Mouse (Mus musculus): ENCODE measurements around the gene 6030468B19Rik.
A peak's percentile ranks its signal among the peaks of the same experiment; 100 is the strongest.
"Not testable (repeated sequence)": the region's sequence is repeated elsewhere in the genome, so short reads cannot be mapped to it uniquely, and the experiment has no call there.

6030468B19Rik gene

DNA sequence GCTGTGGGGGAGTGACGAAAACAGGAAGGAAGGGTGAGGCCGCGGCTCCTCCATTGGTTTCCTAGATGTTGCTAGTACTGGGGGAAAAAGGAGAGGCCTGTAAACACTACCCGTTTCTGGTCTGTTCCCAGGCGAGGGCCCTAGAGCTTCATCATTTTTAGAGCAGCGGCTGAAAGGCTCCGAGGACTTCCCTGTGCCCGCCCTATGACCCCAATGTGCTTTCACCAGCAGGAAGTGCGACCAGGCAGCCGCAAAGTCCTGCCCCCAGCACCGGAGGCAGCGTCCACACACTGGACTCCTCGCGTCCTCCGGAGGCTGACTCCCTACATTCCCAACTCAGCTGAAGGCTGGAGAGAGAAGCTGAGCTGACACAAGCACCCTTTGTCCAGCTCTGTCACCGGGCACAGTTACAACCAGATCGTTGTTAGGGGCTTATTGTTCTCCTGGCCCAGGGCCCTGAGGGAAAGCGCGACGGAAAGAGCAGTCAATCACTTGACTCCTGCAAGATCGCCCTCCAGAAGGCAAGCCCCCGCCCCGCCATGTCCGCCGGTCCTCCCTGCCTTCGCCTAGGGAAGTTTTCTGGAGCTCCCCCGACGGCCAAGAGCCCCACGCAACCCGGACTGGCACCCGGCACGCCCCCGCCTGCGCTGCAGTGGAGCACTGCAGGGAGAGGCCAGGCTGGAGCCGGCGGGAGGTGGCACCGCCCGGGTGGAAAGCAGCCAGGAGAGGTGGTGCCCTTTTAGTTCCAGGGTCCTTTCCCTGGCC is 17.8 kb upstream of the 6030468B19Rik start:
- DNase-seq, result no peak

DNA sequence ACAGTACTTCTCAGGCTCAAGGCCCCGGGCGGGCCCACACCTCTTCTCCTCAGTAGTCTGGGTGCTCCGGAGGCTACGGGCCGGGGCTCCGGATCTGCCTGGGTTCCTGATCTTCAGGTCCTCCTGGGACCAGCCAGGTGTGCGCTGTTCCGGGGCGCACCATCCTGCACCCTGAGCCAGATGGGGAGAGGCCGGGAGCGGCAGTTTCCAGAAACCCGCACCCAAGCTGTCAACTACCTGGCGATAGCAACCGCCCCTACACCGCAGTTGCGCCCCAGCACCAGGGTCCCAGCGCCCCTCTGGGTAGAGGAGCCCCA is 17.3 kb upstream of the 6030468B19Rik start:
- DNase-seq, result no peak

DNA sequence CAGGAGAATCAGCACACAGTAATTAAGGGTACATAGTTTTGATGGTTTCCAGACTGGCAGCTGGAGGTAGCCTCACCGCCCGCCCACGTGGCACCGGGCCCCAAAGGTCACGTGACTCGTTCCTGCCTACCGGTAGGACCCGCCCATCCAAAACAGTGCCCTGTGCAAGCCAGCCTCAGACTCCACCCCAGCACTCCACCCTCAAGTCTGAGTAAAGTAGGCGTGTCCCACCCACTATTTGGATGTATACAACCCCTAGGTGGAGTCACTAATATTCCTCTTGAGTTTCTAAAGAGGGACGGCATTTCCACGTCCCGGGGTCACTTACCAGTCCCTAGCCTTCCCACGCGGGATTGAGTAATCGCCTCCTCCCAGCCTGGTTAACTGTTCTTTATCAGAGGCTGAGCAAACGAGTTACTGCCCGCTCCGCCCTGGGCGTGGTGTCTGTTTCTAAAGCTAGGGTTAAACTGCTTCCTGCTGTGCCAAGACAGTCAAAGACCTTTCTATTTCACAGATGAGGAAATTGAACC is 16.8 kb upstream of the 6030468B19Rik start:
- no peak for DNase-seq

DNA sequence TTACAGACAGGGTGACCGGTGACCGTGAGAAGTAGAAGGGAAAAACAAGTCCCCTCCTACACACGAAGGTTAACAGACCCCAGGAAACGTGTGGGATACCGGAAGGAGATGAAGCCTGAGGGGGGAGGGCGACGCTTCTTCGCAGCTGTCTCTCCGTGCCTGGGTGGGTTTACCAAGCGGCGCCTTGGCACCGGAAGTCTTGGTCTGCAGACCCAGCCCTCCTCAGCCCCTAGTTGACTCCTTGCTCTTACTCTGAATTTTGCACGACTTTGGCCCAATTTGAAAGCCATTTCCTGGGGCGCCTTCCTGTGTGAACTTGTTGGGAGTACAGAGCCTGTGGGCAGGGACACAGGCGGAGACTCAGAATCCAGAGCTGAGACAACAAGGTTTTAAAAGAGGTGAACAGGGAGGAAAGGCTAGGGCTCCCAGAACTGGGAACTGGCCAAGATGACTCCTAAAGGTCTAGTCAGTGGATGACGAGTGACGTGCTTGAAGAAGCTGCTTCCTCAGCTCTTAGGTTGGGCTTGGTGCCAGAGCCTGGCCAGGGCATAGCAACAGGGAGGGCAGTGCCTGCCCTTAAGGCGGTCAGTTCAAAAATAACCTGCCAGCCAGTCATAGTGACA is 16.1 kb upstream of the 6030468B19Rik start:
- peak; percentile 50 for DNase-seq

DNA sequence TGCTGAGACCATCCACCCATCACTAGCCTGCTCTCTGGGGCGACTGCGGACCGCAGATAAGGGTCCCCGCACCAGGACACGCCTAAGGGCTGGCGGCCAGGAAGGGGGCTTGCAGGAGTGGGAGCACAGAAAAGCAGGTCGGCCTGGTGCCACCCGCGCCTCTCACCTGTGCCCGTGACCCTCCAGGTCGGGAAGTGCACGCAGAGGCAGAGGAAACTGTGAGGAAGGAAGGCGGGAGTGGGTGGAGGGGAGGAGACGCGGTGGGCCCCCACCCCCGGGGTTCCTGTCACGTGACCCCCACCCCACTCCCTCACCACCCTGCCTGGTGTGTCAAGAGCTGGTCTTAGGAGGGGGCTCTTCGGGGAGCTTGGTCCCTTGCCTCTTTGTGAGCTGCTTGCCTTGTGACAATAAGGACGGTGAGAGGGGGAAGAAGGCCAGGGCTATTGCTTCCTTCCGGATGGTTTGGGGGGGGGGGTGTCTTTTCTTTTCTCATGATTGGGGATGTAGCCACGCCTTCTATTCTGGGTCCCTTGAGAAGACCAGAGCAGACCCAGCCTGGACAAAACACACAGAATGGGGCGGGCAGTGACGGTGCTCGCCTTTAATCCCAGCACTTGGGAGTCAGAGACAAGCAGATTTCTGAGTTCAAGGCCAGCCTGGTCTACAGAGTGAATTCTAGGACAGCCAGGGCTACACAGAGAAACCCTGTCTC is 15.3 kb upstream of the 6030468B19Rik start, which contains the start of the genes Tmc8 and Tmc6:
Gene Tmc8 (plus strand): TSS at position 84 of the 712 bp plus-strand sequence.
Gene Tmc6 (minus strand): TSS at position 206 of the 712 bp plus-strand sequence.
- DNase-seq, result no peak

DNA sequence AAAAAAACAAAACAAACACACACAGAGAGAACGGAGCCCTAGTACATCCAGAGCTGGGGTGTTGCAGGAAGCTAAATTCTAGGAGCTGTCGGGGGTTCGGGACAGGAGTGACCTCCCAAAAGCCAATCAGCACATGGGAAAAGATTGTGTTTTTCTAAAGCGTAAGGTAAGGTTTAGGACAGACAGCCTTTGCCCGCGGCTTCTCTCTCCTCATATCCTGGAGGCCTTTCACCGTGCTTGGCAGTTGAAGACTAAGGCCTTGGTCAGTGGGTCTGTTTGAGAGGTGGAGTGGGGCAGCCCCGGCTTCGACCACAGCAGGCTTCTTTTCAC is 14.8 kb upstream of the 6030468B19Rik start:
- DNase-seq, result no peak

DNA sequence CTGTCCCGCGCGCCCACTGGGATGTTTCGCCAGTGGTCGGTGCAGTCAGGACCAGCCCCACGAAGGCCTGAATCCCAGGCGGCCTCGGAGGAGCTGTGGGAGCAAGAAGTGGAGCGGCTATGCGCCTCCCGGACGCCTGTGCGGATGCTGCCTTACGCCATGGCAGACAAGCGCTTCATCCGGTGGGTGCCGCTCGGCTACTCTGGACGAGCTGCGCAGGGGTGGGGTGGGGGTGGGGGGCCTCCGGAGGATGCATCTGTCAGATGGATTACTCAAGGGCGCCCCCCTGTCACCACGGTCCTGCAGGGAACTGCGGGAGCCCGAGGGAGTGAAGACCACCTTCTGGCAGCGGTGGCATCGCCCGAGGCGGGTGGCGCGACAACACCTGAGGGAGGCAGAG is 14.4 kb upstream of the 6030468B19Rik start:
- peak; percentile 66 for DNase-seq

DNA sequence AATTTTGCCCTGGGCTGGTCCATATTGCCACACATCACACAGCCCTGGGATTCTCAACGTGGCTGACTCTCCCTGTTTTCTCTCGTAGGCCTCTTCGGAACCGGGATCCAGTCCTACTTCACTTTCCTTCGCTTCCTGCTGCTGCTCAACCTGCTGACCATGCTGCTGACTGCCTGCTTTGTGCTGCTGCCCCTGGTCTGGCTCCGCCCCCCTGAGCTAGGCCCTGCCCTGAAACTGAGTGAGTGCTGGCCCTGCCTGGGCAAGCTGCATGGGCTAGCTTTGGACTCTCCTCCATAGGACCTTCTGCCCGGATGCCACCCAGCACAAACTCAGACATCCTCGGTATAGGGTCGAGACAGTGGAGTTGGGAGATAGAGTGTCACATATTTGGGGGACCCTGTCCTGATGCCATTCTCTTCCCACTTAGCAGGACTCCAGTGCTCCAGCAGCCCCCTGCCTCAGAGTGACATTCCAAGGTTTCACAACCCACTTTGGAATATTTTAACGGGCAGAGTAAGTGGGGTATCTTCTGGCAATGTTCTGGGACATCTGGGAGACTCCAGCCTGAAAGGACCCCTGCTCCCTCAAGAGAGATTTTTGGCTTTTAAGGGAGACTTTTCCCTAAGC is 13.7 kb upstream of the 6030468B19Rik start:
- no peak for DNase-seq

DNA sequence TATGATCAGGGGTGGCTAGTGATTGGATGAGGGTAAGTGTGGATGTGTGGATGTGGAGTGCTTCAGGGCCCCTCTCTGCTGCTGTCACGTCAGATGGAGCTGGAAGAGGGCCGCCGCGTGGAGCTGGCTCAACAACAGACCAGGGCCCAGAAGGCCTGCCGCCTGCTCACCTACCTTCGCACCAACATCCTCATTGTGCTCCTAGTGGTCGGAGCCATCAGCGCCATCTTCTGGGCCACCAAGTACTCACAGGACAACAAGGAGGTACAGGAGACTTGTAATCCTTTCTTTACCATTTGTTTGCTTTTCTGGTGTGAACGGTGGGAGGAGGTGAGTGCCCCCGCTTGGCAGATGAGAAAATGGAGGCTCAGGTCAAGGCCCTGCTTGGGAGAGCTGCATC is 11.2 kb upstream of the 6030468B19Rik start:
- no peak for DNase-seq

DNA sequence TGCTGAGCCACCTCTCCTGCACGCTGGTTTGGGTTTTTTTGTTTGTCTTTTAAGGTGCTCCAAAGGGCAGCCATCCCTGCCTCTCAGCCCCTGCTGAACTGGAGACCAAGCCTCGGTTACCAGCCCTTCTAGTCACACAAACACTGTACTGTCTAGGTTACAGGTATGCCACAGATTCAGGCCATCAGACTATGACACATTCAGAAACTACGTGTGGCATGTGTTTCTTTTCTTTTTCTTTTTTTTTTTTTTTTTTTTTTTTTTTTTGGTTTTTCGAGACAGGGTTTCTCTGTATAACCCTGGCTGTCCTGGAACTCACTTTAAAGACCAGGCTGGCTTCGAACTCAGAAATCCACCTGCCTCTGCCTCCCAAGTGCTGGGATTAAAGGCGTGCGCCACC is 9.0 kb upstream of the 6030468B19Rik start:
- DNase-seq, result not testable (repeated sequence)

DNA sequence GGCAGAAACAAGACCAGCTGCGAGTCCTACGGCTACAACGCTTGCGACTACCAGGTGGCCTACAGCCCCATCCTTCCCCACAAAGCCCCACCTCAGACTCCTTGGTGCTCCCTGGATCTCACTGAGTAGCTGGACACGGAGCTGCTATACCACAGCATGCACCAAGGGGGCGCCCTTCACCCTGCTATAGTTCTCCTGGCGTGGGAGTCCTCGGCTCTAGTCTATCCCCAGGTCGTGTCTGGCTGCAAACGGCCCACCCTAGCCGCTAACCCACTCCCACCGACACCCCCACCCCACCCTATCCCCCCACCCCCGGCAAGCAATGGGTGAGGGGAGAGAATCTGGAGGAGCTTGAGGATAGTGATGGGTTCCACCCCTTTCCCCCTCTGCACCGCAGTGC is 7.2 kb upstream of the 6030468B19Rik start:
- DNase-seq, result peak; percentile 54

DNA sequence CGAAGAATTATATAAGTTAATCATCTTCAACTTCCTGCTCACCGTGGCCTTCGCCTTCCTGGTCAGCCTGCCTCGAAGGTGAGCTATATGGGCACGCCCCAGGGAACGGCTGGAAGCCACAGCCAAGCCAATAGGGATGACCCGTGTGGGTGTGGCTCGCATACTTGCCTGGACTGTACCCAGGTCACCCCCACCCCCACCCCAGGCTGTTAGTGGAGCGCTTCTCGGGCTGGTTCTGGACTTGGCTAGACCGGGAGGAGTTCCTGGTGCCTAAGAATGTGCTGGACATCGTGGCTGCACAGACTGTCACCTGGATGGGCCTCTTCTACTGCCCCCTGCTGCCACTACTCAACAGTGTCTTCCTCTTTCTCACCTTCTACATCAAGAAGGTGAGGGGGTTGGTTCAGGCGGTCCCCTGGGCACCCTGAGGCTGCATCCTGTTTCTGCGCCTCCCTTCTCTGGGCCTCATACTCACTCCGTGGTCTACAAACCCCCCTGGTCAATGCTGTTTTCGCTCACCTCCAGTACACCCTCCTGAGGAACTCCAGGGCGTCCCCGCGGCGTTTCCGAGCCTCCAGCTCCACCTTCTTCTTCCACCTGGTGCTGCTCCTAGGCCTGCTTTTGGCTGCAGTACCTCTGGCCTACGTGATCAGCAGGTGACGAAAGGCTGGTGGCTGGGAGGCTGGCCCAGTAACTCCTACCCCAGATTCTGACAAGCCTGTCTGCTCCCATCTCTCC is 6.6 kb upstream of the 6030468B19Rik start:
- DNase-seq, result peak; percentile 6

DNA sequence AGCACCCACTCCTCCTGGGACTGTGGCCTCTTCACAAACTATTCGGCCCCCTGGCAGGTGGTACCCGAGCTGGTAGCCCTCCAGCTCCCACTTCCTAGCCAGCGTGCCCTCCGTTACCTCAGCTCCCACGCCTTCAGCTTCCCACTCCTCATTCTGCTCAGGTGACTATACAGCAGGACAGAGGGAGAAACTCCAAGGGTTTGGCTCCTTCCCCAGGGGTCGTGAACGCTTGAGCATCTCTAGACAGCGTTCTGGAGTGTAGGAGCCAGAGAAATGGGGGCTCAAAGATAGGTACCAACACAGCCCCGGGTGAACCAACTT is 6.1 kb upstream of the 6030468B19Rik start:
- no peak for DNase-seq

DNA sequence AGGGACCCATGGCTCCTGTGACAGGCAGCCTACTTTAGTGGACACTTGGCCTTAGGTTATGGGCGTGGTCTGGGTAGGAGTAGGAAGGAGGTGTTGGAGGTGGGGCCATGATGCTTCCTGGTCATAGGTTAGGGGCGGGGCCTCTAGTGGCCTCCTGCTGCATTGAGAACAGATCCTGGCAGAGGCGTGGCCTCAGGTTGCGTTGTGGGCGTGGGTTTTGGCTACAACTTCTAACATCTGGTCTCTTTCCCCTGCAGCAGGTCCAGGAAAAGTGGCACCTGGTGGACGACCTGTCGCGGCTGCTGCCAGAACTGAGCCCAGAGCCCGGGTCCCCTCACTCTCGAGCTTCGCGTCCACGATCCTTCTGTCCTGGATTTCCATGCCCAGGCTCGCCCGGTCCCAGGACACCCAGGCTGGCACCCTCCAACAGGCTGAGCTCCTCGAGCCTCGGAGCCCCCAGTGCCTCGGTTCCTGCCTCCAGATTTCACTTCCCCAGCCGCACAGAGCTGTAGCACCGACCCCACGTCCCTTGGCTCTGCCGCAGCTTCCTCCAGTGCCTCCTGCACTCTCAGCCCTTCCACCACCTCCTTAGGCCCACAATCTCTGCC is 5.1 kb upstream of the 6030468B19Rik start:
- no peak for DNase-seq

DNA sequence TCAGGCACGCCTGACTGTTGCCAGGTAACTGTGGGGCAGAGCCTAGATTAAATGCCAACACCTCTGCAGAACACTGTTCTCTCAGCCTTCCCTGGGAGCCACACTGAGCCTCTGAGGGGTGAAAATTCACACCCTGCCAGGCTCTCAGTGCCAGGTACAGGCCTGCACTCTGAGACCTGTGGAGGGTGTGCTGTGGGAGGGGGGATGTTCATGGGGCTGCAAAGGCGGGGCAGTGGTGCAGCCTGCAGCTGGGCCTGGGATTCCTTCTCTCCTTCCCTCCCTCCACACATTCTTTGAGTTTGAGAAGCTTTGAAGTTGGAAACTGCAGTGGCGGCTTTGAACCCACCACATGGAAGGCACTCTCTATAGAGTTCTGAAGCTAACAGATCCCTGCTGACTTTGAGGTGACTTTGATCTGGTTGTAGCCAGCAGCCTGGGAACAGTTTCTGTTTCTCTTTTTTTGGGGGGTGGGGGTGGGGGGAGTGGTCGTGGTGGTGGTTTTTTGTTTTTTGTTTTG is 3.4 kb upstream of the 6030468B19Rik start:
- no peak for DNase-seq

DNA sequence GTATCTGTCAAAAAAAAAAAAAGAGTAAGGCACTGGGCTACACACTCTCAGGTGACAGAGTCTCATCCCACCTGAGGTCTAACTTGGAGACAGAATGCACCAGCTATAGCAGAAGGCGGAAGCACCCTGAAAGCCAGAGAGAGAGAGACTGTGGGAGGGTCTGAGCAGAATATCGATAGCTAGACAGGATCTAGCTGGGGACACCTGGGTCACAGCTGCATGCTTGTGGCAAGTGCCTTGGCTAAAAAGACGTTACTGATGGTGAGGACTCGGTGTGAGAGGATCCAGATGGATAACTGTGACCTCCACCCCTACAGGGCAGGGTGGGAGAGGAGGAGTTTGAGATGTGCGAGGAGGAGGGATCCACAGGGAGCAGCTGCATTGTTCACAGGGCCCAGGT is 506 bp upstream of the 6030468B19Rik start:
- DNase-seq, result no peak

DNA sequence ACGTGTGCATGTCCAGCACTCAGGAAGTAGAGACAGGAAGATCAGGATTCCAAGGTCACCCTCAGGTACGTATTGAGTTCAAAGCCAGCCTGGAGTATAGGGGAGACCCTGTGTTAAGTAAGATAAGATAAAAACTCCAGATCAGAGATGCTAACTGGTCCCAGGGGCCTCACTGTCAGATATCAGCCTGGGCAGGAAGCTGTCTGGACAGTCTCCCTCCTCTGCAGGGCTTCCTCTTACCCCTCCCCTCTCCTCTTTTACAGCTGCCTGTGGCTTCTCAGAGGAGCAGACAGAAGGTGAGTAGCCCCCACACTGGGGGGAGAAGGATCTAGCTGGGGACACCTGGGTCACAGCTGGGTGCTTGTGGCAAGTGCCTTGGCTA is 691 bp downstream of the 6030468B19Rik start:
- no peak for DNase-seq

DNA sequence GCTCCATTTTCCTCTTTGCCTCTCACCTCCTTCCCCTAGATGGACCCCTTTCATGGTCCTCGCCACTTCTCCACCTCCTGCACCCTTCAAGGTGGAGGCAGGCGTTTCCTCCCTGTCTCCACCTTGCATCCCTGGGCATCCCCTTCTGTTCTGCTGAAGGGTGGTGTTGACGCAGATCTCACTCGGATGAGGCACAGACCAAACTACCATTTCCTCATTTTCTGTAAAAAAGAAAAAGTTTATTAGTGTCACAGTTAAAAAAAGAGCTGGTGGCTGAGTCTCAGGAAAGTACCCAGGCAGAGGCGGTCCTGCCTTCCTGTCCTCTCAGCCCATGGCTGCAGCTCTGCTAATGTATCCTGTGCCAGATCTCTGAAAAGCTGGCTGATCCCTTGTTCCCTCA is 1.7 kb downstream of the 6030468B19Rik start:
- DNase-seq, result no peak

DNA sequence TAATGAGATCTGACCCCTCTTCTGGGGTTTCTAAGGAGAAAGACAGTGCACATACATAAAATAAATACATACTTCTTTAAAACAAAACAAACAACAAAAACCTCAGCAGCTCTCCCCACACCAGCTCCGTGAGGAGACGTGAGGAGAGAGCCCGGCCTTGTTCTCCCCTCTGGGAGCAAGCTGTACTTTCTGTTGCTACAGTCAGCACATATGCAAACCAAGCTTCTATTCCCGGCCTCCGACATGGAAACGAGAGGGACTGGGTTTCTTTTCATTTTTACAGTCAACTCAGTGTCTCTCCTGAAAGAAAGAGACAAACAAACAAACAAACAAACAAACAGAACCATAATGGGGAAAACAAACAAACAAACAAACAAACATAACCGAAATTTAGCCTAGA is 2.6 kb downstream of the 6030468B19Rik start:
- no peak for DNase-seq

DNA sequence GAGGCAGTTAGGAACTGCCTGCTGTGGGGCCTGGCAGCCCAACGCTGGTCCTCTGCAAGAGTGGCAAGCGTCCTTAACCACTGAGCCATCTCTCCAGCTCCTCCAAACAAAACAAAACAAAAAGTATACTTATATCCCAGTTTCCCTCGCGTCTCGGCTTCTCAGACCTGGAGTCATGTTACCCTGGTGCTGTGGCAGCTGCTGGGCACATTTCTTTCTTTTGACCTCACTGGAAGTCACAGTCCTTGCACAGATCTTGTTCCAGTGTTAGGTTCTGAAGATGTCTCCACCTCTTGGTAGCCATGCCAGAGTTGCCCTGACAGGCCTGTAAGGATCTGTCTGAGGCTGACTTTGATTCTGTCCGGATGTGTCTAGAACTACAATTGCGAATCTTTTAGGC is 4.2 kb downstream of the 6030468B19Rik start:
- DNase-seq, result no peak

DNA sequence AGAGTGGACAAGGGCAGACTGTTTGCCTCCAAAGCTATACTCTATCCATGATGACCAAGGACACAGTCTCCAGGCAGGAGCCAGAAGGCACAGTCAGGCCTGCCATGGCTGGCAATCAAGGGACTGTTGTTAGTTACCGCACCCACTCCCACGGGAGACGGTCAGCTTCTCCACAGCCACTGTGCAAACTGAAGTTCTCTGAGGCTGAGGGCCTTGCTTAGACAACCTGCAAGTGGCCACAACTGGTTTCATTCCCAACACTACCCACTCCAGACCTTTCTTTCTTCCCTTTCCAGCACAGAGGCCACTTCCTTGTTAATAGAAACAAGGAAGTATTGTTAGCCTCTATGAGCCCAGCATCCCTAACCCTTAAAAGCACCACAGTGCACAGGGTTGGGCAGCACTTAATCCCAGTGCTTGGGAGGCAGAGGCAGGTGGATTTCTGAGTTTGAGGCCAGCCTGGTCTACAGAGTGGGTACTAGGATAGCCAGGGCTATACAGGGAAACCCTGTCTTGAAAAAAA is 5.8 kb downstream of the 6030468B19Rik start:
- DNase-seq, result no peak

DNA sequence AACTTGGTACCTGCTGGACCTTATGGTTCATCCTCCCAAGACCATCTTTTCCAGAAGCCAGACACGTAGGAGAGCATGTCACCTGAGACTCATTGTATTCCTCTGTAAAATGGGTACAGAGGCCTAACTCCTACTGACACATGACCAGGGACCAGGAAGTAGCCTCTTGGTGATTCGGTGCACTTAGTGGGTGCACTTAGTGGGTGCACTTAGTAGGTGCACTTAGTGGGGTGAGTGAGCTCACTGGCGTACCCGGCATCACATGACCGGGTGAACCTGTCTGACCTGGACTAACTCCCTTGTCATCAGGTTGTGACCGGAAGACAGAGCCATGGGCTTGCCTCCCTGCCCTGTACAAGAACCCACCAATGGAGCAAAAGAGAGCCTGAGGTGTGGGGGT is 9.3 kb downstream of the 6030468B19Rik start:
- DNase-seq, result no peak

All from right cerebral cortex, postnatal 14 days (tissue).